Mouse (Mus musculus): Measurements from ENCODE around the gene Cdk4.
"Not testable (repeated sequence)": the region's sequence is repeated elsewhere in the genome, so short reads cannot be mapped to it uniquely, and the experiment has no call there.

GRCm38 (mm10) chr10:127072270-127072669 is 8.9 kb downstream of the Cdk4 start:
- not testable (repeated sequence) for TF ChIP-seq CTCF, EP300 (IDR thresholded peaks at IDR 0.05; ENCODE audit: low read depth)

Data from liver, postnatal 0 days (tissue).